Mouse (Mus musculus) G1E (cell line): Measurements from ENCODE around the gene Gamt.

Source experiments
- CTCF ChIP-seq: IDR thresholded peaks from 2 replicates; pipeline ENCODE4 v1.5.1; 2012; ENCODE audit warnings: low read depth, low read length, inconsistent platforms, mixed read lengths
- POLR2AphosphoS5 ChIP-seq: IDR thresholded peaks from 2 replicates; pipeline ENCODE4 v1.6.1; 2012; ENCODE audit warnings: low read depth, low read length, inconsistent platforms; ENCODE audit not compliant: insufficient replicate concordance
- TAL1 ChIP-seq: conservative IDR thresholded peaks from 2 replicates; pipeline ENCODE4 v1.6.1; 2012; ENCODE audit warnings: low read depth, low read length, inconsistent platforms, mixed read lengths

DNA sequence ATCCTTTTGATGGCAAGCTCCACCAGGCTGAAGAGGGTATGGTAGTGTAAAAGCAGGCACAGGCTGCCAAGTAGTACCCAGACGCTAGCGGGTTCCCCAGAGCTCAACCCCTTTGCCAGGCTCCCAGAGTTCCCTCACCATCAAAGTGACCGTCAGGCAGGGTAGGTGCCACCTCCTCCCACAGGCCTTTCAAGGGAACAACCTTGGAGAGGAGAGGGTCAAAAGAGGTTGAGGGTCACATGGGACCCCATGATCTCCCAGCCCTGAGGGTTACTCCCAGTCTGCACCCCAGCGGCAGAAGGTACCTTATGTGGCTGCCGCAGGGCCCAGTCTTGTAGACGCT, 1.4 kb downstream of the Gamt start:
- TF ChIP-seq CTCF, result no peak
- TF ChIP-seq POLR2AphosphoS5, result no peak
- no peak for TF ChIP-seq TAL1
